Mouse (Mus musculus) liver, adult 2 months (tissue): Measurements from ENCODE around the gene Prkce.

Experiments used
- CTCF ChIP-seq: fragments of 200-500 bp; IDR thresholded peaks from 2 replicates; pipeline ENCODE4 v1.5.1; 2011; ENCODE audit warnings: low read depth, low read length, control low read depth
- POLR2A ChIP-seq: fragments of 200-500 bp; IDR thresholded peaks from 2 replicates; pipeline ENCODE4 v1.6.1; 2011; ENCODE audit warnings: low read length, control low read depth; ENCODE audit not compliant: insufficient read depth; ENCODE audit errors: extremely low read depth

GRCm38 (mm10) chr17:86319967-86320602 lies 152.5 kb downstream of the Prkce start:
- TF ChIP-seq CTCF (no peak), POLR2A (no peak)
